Mouse (Mus musculus) cerebellum, adult 11-12 months (tissue): Measurements from ENCODE around the gene Col13a1.

Source experiments
- DNase-seq: peaks from one replicate; pipeline ENCODE4 v3.0.0; 2022

Gene Col13a1

GRCm38 (mm10) chr10:61894564-61894963, 84.3 kb downstream of the Col13a1 start:
- DNase-seq, result no peak

GRCm38 (mm10) chr10:61891138-61891537, 87.8 kb downstream of the Col13a1 start:
- no peak for DNase-seq

- DNase-seq, result no peak
Observed at GRCm38 (mm10) chr10:61890294-61890693, 88.6 kb downstream of the Col13a1 start.

- no peak for DNase-seq
Observed at GRCm38 (mm10) chr10:61879427-61879826, 99.5 kb downstream of the Col13a1 start.

- peak; percentile 22 for DNase-seq
Observed at GRCm38 (mm10) chr10:61877787-61878186, 101.1 kb downstream of the Col13a1 start.

GRCm38 (mm10) chr10:61869796-61870195, 109.1 kb downstream of the Col13a1 start:
- peak; percentile 68 for DNase-seq

- no peak for DNase-seq
Observed at GRCm38 (mm10) chr10:61866045-61866580, 112.8 kb downstream of the Col13a1 start.

GRCm38 (mm10) chr10:61859451-61859850, 119.5 kb downstream of the Col13a1 start:
- no peak for DNase-seq

GRCm38 (mm10) chr10:61855139-61855675, 123.7 kb downstream of the Col13a1 start:
- no peak for DNase-seq

- no peak for DNase-seq
Observed at GRCm38 (mm10) chr10:61852824-61853223, 126.1 kb downstream of the Col13a1 start.

- no peak for DNase-seq
Observed at GRCm38 (mm10) chr10:61848553-61848952, 130.4 kb downstream of the Col13a1 start.

- DNase-seq, result no peak
Observed at GRCm38 (mm10) chr10:61845476-61845875, 133.4 kb downstream of the Col13a1 start.

- DNase-seq, result no peak
Observed at GRCm38 (mm10) chr10:61844475-61844874, 134.4 kb downstream of the Col13a1 start.

GRCm38 (mm10) chr10:61842261-61842660, 136.6 kb downstream of the Col13a1 start:
- no peak for DNase-seq

- no peak for DNase-seq
Observed at GRCm38 (mm10) chr10:61839326-61839725, 139.6 kb downstream of the Col13a1 start.

GRCm38 (mm10) chr10:61838769-61839168, 140.1 kb downstream of the Col13a1 start:
- peak; percentile 15 for DNase-seq

- no peak for DNase-seq
Observed at GRCm38 (mm10) chr10:61837286-61837685, 141.6 kb downstream of the Col13a1 start.

- DNase-seq, result no peak
Observed at GRCm38 (mm10) chr10:61834288-61834687, 144.6 kb downstream of the Col13a1 start.

GRCm38 (mm10) chr10:61832713-61833112, 146.2 kb downstream of the Col13a1 start:
- no peak for DNase-seq

- no peak for DNase-seq
Observed at GRCm38 (mm10) chr10:61831741-61832140, 147.2 kb downstream of the Col13a1 start.

- no peak for DNase-seq
Observed at GRCm38 (mm10) chr10:61831251-61831650, 147.7 kb downstream of the Col13a1 start.

- no peak for DNase-seq
Observed at GRCm38 (mm10) chr10:61830817-61831216, 148.1 kb downstream of the Col13a1 start.

- DNase-seq, result no peak
Observed at GRCm38 (mm10) chr10:61829046-61829445, 149.9 kb downstream of the Col13a1 start.

GRCm38 (mm10) chr10:61827950-61828936, 150.7 kb downstream of the Col13a1 start:
- DNase-seq, result no peak
